Mouse (Mus musculus) layer of hippocampus, adult 6 months (tissue): ENCODE results near the gene Bcar1. TPM values are rescaled to one million over a fixed set of nuclear protein-coding genes. Genes with fewer than 3 reads are reported as not detected.

Experiments used
- long read RNA-seq, 2 experiments: library from polyadenylated mRNA; unstranded; transcript quantifications; one replicate each; pipeline ENCODE4 v2.0.0; 2019 to 2020
- microRNA-seq: library from miRNA; unstranded; fragments of <30 nt; microRNA quantifications from one replicate; pipeline ENCODE4 v1.2.0, GENCODE M21; 2020
- polyA plus RNA-seq: library from polyadenylated mRNA; unstranded; fragments of <200 nt; fragmentation: Nextera tagmentation; gene quantifications from 2 replicates; pipeline ENCODE4 v1.2.3, GENCODE M21; 2021

Bcar1 gene
- 22.4 and 23.7 TPM in 2 replicates for polyA plus RNA-seq
- long read RNA-seq, experiment 1, transcript Bcar1-201 (7 exons, 3,142 nt), result minor isoform, 6 of 57 reads
- long read RNA-seq, experiment 1, transcript Bcar1-203 (7 exons, 3,116 nt), result major isoform, 30 of 57 reads
- long read RNA-seq, experiment 1, partial matches to known transcripts, result 20 of 57 reads
- long read RNA-seq, experiment 1, other reads (novel, unspliced or antisense), result 1 of 57 reads
- long read RNA-seq, experiment 2, transcript Bcar1-203 (7 exons, 3,116 nt), result major isoform, 79 of 244 reads
- long read RNA-seq, experiment 2, transcript Bcar1-201 (7 exons, 3,142 nt), result minor isoform, 71 of 244 reads
- long read RNA-seq, experiment 2, partial matches to known transcripts, result 64 of 244 reads
- long read RNA-seq, experiment 2, other reads (novel, unspliced or antisense), result 26 of 244 reads

GRCm38 (mm10) chr8:111743792-111744696 lies at the start of gene Bcar1:
Gene Bcar1 (minus strand): TSS chr8:111743809.

DNA sequence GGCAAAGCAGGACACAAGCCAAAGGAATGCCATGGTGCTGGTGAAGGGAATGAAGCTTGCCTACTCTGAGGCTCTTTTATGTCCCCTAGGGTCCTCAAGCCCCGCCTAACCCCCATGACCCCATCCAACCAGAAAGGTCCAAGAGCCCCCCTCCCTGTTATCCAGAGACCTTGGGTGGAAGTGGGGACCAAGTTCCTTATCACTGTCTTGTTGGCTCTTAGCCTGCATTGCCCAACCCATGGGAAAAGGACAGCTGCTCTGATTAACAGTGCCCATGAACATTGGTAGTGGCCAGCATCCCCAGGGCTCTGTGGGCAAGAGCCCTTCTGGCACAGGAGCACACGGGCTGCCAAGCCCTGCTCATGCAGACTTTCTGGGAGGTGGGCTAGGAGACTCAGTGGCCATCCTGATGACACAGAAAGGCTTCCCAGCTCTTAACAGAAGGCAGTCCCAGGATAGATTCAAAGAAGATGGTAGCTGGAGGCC lies 52.6 kb downstream of the Bcar1 start, which contains the start of gene Ctrb1:
Ctrb1 (minus strand) TSS at position 51 of the 486 bp plus-strand sequence.

Small RNA genes lying within 50 kb of the gene (microRNA-seq; reads per million reads assigned to microRNA genes)
- not detected for gene Mir7076

Other genes starting within 250 kb of the Bcar1 start
- 2.5 and 3.1 TPM in 2 replicates for gene Wdr59, start 221.7 kb downstream of the Bcar1 start, polyA plus RNA-seq
- 12.6 and 13.8 TPM in 2 replicates for gene Znrf1, start 207.7 kb downstream of the Bcar1 start, polyA plus RNA-seq
- gene Ldhd, start 113.4 kb downstream of the Bcar1 start, polyA plus RNA-seq, result 2.7 and 3.1 TPM in 2 replicates
- gene Zfp1, start 100.4 kb downstream of the Bcar1 start, polyA plus RNA-seq, result 23.7 and 28.3 TPM in 2 replicates
- gene Ctrb1, start 52.8 kb downstream of the Bcar1 start, polyA plus RNA-seq, result not detected in 2 replicates
- gene Cfdp1, start 110.5 kb upstream of the Bcar1 start, polyA plus RNA-seq, result 155 TPM in 2 replicates
- gene Tmem170, start 132.9 kb upstream of the Bcar1 start, polyA plus RNA-seq, result 3.5 and 7.6 TPM in 2 replicates
- 1.8 TPM in 2 replicates for gene Chst5, start 166.6 kb upstream of the Bcar1 start, polyA plus RNA-seq
- 8.5 and 12.0 TPM in 2 replicates for gene Tmem231, start 190.1 kb upstream of the Bcar1 start, polyA plus RNA-seq
- gene Gabarapl2, start 196.9 kb upstream of the Bcar1 start, polyA plus RNA-seq, result 523 and 551 TPM in 2 replicates
- 1.2 TPM in 2 replicates for gene Adat1, start 248.5 kb upstream of the Bcar1 start, polyA plus RNA-seq